Mouse (Mus musculus) G1E (cell line): ENCODE results near the gene Mycn.

Experiments
- CTCF ChIP-seq: IDR thresholded peaks from 2 replicates; pipeline ENCODE4 v1.5.1; 2012; ENCODE audit warnings: low read depth, low read length, inconsistent platforms, mixed read lengths
- GATA1 ChIP-seq: IDR thresholded peaks from 2 replicates; pipeline ENCODE4 v1.6.1; 2012; ENCODE audit warnings: borderline replicate concordance, low read length, inconsistent platforms, mixed read lengths
- GATA2 ChIP-seq: IDR thresholded peaks from 2 replicates; pipeline ENCODE4 v1.6.1; 2012; ENCODE audit warnings: low read depth, low read length, inconsistent platforms, borderline replicate concordance
- POLR2AphosphoS5 ChIP-seq: IDR thresholded peaks from 2 replicates; pipeline ENCODE4 v1.6.1; 2012; ENCODE audit warnings: low read depth, low read length, inconsistent platforms; ENCODE audit not compliant: insufficient replicate concordance
- TAL1 ChIP-seq: conservative IDR thresholded peaks from 2 replicates; pipeline ENCODE4 v1.6.1; 2012; ENCODE audit warnings: low read depth, low read length, inconsistent platforms, mixed read lengths

GRCm38 (mm10) chr12:12909631-12910277 is 32.0 kb downstream of the Mycn start:
- TF ChIP-seq CTCF (no peak), TAL1 (no peak), GATA2 (no peak), POLR2AphosphoS5 (no peak), GATA1 (no peak)
